Mouse (Mus musculus) CH12.LX (cell line): Measurements from ENCODE around the gene Gm43302.
"Not testable (repeated sequence)": the region's sequence is repeated elsewhere in the genome, so short reads cannot be mapped to it uniquely, and the experiment has no call there.

Source experiments
- CTCF ChIP-seq, 2 experiments: IDR thresholded peaks in 1 of 2; conservative IDR thresholded peaks in 1 of 2; 2 replicates each; pipeline ENCODE4 v1.5.1; 2011 to 2012; ENCODE audit warnings: low read depth in 2 of 2, low read length in 2 of 2, improper control_type of control experiment in 1 of 2, inconsistent platforms in 1 of 2, mild to moderate bottlenecking in 1 of 2, moderate library complexity in 1 of 2
- RCOR1 ChIP-seq: conservative IDR thresholded peaks from 2 replicates; pipeline ENCODE4 v1.6.1; 2012; ENCODE audit warnings: low read depth, mild to moderate bottlenecking, inconsistent platforms, low read length, improper control_type of control experiment
- SMC3 ChIP-seq: IDR thresholded peaks from 2 replicates; pipeline ENCODE4 v1.6.1; 2011; ENCODE audit warnings: low read depth, low read length, improper control_type of control experiment

DNA sequence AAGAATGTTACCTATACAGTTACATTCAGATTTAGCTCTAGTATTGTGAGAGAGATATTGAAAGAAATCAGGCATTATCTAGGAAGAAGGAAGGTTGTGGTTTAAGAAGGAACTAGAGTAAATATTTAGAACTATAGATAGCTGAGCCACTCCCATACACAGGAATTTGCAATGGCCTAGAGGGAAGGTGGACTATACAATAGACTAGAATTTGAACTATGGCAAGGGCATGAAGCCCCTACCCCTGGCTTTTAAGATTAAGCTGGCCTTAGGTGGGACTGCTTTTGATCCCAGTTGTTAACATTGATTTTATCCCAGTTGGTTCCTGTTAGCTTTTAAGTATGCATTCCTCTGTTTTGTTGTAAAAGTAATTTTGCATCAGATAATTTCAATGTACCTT is 13.5 kb upstream of the Gm43302 start:
- not testable (repeated sequence) for TF ChIP-seq SMC3; CTCF (conservative IDR thresholded peaks at IDR 0.05 in 1 of 2, IDR thresholded peaks at IDR 0.05 in 1 of 2; ENCODE audit: low read depth in 2 of 2, low read length in 2 of 2); RCOR1
